Mouse (Mus musculus): ENCODE data around the gene Sf3a2. TPM values are rescaled to one million over a fixed set of nuclear protein-coding genes. Genes with fewer than 3 reads are reported as not detected.

Gene Sf3a2
- polyA plus RNA-seq, 1 experiment from 2014 or later, result 39.0 TPM

DNA sequence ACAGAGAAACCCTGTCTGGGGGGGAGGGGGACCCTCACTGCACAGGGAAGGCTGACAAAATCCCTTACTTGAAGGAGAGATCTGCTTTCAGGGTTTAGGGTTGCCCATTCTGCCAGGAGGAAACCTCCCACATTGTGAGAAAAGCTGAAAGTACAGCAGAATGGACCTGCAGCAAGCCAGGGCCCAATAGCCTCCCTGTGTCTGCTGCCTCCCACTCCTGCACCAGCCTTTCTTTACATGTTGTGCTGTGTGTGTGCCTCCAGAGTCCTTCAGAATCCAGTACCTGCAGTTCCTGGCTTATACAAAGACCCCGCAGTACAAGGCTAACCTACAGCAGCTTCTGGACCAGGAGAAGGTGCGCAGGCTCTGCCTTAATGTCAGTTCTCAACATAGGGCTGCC is 13.7 kb upstream of the Sf3a2 start:
- no peak overlapping the region for H3K27ac ChIP-seq (ENCODE audit: low read depth, low read length)
- H3K4me2 ChIP-seq (replicated peaks; ENCODE audit: low read depth), result no peak overlapping the region
- TF ChIP-seq CTCF (IDR thresholded peaks at IDR 0.05; ENCODE audit: low read depth), result no peak
- no peak overlapping the region for H3K4me3 ChIP-seq (ENCODE audit: low read depth, low read length)
- WGBS, result 96% methylated on average over 2 of the region's 2 CpGs
- no peaks in the 10 kb centered on the region for H3K4me1 ChIP-seq (replicated peaks; ENCODE audit: control insufficient read depth, insufficient read depth, low read length)
- no peaks in the 10 kb centered on the region for H3K9me3 ChIP-seq (ENCODE audit: control insufficient read depth)
- H3K27me3 ChIP-seq (replicated peaks; ENCODE audit: control insufficient read depth, insufficient read depth, low read length), result no peaks in the 10 kb centered on the region
- peaks cover 99% of the 10 kb centered on the region for H3K36me3 ChIP-seq (ENCODE audit: control insufficient read depth, insufficient read depth)
- no peak overlapping the region for H3K9ac ChIP-seq (ENCODE audit: low read depth, low read length)
- ATAC-seq, result no peak

DNA sequence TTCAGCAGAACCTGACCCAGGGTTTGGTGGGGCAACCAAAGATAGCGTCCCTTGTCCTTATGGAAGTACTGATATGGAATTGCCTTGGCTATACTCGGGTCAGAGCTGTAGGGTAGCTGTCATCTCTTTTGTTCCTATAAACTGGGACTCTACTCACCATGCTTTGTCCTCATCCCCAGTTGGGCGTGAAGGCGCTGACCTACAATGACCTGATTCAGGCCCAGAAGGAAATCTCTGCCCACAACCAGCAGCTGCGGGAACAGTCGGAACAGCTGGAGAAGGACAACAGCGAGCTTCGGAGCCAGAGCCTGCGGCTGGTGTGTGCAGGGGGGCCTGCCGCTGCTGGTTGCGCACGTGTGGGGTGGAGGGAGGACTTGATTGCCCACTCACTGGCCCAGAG is 13.1 kb upstream of the Sf3a2 start:
- 86% methylated on average over 12 of the region's 12 CpGs for WGBS
- H3K27ac ChIP-seq (ENCODE audit: low read depth, low read length), result no peak overlapping the region
- H3K4me1 ChIP-seq (replicated peaks; ENCODE audit: control insufficient read depth, insufficient read depth, low read length), result no peaks in the 10 kb centered on the region
- ATAC-seq, result no peak
- TF ChIP-seq CTCF (IDR thresholded peaks at IDR 0.05; ENCODE audit: low read depth), result no peak
- peaks cover 97% of the 10 kb centered on the region for H3K36me3 ChIP-seq (ENCODE audit: control insufficient read depth, insufficient read depth)
- no peak overlapping the region for H3K4me3 ChIP-seq (ENCODE audit: low read depth, low read length)
- no peaks in the 10 kb centered on the region for H3K9me3 ChIP-seq (ENCODE audit: control insufficient read depth)
- H3K4me2 ChIP-seq (replicated peaks; ENCODE audit: low read depth), result no peak overlapping the region
- no peak overlapping the region for H3K9ac ChIP-seq (ENCODE audit: low read depth, low read length)
- no peaks in the 10 kb centered on the region for H3K27me3 ChIP-seq (replicated peaks; ENCODE audit: control insufficient read depth, insufficient read depth, low read length)

- no peaks in the 10 kb centered on the region for H3K27me3 ChIP-seq (replicated peaks; ENCODE audit: control insufficient read depth, insufficient read depth, low read length)
- H3K4me2 ChIP-seq (replicated peaks; ENCODE audit: low read depth), result no peak overlapping the region
- ATAC-seq, result no peak
- no peak overlapping the region for H3K9ac ChIP-seq (ENCODE audit: low read depth, low read length)
- no peak for TF ChIP-seq CTCF (IDR thresholded peaks at IDR 0.05; ENCODE audit: low read depth)
- no peak overlapping the region for H3K4me3 ChIP-seq (ENCODE audit: low read depth, low read length)
- no peak overlapping the region for H3K27ac ChIP-seq (ENCODE audit: low read depth, low read length)
- H3K9me3 ChIP-seq (ENCODE audit: control insufficient read depth), result no peaks in the 10 kb centered on the region
- WGBS, result 92% methylated on average over 11 of the region's 11 CpGs
- H3K36me3 ChIP-seq (ENCODE audit: control insufficient read depth, insufficient read depth), result peaks cover 97% of the 10 kb centered on the region
- H3K4me1 ChIP-seq (replicated peaks; ENCODE audit: control insufficient read depth, insufficient read depth, low read length), result no peaks in the 10 kb centered on the region
Measured at GRCm38 (mm10) chr10:80785963-80786362, 12.0 kb upstream of the Sf3a2 start.

DNA sequence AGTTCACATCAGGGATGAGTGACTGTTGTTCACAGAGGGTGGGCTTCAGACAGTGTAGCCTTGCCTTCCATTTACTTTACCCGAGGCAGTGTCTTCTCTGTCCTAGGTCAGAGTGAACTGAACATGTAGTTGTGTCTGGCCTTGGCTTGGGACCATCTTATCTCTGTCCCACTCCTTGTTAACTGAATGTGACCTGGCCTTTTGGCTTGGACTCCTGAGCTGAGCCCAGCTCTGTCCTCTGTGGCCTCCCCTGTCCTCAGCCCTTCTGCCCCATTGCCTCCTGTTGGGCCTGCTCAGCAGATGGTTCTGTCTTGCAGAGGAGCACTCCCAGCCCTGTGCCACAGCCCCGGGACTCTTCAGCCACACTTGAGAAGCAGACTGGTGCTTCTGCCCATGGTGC is 10.5 kb upstream of the Sf3a2 start:
- Histone ChIP-seq H3K27ac (ENCODE audit: low read depth, low read length) (no peak overlapping the region), H3K27me3 (replicated peaks; ENCODE audit: control insufficient read depth, insufficient read depth, low read length) (no peaks in the 10 kb centered on the region), H3K4me2 (replicated peaks; ENCODE audit: low read depth) (no peak overlapping the region), H3K9ac (ENCODE audit: low read depth, low read length) (no peak overlapping the region), H3K9me3 (ENCODE audit: control insufficient read depth) (no peaks in the 10 kb centered on the region), H3K36me3 (ENCODE audit: control insufficient read depth, insufficient read depth) (peaks cover 98% of the 10 kb centered on the region), H3K4me1 (replicated peaks; ENCODE audit: control insufficient read depth, insufficient read depth, low read length) (no peaks in the 10 kb centered on the region), H3K4me3 (ENCODE audit: low read depth, low read length) (no peak overlapping the region)
- 72% methylated on average over 2 of the region's 2 CpGs for WGBS
- ATAC-seq, result no peak
- no peak for TF ChIP-seq CTCF (IDR thresholded peaks at IDR 0.05; ENCODE audit: low read depth)

GRCm38 (mm10) chr10:80790761-80791404 is 7.1 kb upstream of the Sf3a2 start:
- ATAC-seq, result no peak

GRCm38 (mm10) chr10:80791476-80792174 is 6.4 kb upstream of the Sf3a2 start:
- WGBS, result 74% methylated on average over 33 of the region's 33 CpGs
- no peaks in the 10 kb centered on the region for H3K4me1 ChIP-seq (replicated peaks; ENCODE audit: control insufficient read depth, insufficient read depth, low read length)
- H3K4me3 ChIP-seq (ENCODE audit: low read depth, low read length), result no peak overlapping the region
- peaks cover 86% of the 10 kb centered on the region for H3K36me3 ChIP-seq (ENCODE audit: control insufficient read depth, insufficient read depth)
- TF ChIP-seq CTCF (IDR thresholded peaks at IDR 0.05; ENCODE audit: low read depth), result no peak
- no peaks in the 10 kb centered on the region for H3K9me3 ChIP-seq (ENCODE audit: control insufficient read depth)
- no peak for ATAC-seq
- H3K27ac ChIP-seq (ENCODE audit: low read depth, low read length), result no peak overlapping the region
- H3K4me2 ChIP-seq (replicated peaks; ENCODE audit: low read depth), result no peak overlapping the region
- no peak overlapping the region for H3K9ac ChIP-seq (ENCODE audit: low read depth, low read length)
- H3K27me3 ChIP-seq (replicated peaks; ENCODE audit: control insufficient read depth, insufficient read depth, low read length), result no peaks in the 10 kb centered on the region

More at GRCm38 (mm10) chr10:80790761-80791404, 7.1 kb upstream of the Sf3a2 start:
- WGBS, result 81% methylated on average over 19 of the region's 19 CpGs
- Histone ChIP-seq H3K9ac (ENCODE audit: low read depth, low read length) (no peak overlapping the region), H3K4me3 (ENCODE audit: low read depth, low read length) (no peak overlapping the region), H3K4me1 (replicated peaks; ENCODE audit: control insufficient read depth, insufficient read depth, low read length) (no peaks in the 10 kb centered on the region), H3K27ac (ENCODE audit: low read depth, low read length) (no peak overlapping the region), H3K9me3 (ENCODE audit: control insufficient read depth) (no peaks in the 10 kb centered on the region), H3K36me3 (ENCODE audit: control insufficient read depth, insufficient read depth) (peaks cover 93% of the 10 kb centered on the region), H3K27me3 (replicated peaks; ENCODE audit: control insufficient read depth, insufficient read depth, low read length) (no peaks in the 10 kb centered on the region), H3K4me2 (replicated peaks; ENCODE audit: low read depth) (no peak overlapping the region)
- no peak for TF ChIP-seq CTCF (IDR thresholded peaks at IDR 0.05; ENCODE audit: low read depth)
